Mouse (Mus musculus) MEL (cell line): Measurements from ENCODE around the gene Ubox5. TPM values are rescaled to one million over a fixed set of nuclear protein-coding genes. Genes with fewer than 3 reads are reported as not detected.

Source experiments
- DNase-seq: peaks from one replicate; pipeline ENCODE4 v3.0.0; 2011; ENCODE audit warnings: low read depth, low spot score
- H3K27ac ChIP-seq: 2 replicates; pipeline ENCODE4 v1.5.1; 2012; ENCODE audit warnings: low read depth, mild to moderate bottlenecking, control low read depth, low read length, moderate library complexity; ENCODE audit not compliant: control insufficient read depth
- H3K27me3 ChIP-seq, 2 experiments: fragments of 150-350 bp in 1 of 2; sonication (generic) in 1 of 2; 2 replicates each; pipeline ENCODE4 v1.6.1; 2012; ENCODE audit warnings: low read length in 2 of 2, mild to moderate bottlenecking in 2 of 2, improper control_type of control experiment in 1 of 2, moderate library complexity in 1 of 2; ENCODE audit not compliant: insufficient read depth in 2 of 2, control insufficient read depth in 1 of 2
- H3K36me3 ChIP-seq, 2 experiments: 2 replicates each; pipeline ENCODE4 v1.6.1; 2012 to 2014; ENCODE audit warnings: low read length in 2 of 2, improper control_type of control experiment in 1 of 2, inconsistent platforms in 1 of 2, mild to moderate bottlenecking in 1 of 2; ENCODE audit not compliant: insufficient read depth in 2 of 2, control insufficient read depth in 1 of 2
- H3K4me1 ChIP-seq, 2 experiments: fragments of 150-350 bp in 1 of 2; sonication (generic) in 1 of 2; 2 replicates each; pipeline ENCODE4 v1.6.1; 2012; ENCODE audit warnings: low read length in 2 of 2, improper control_type of control experiment in 1 of 2, mild to moderate bottlenecking in 1 of 2; ENCODE audit not compliant: insufficient read depth in 2 of 2, control insufficient read depth in 1 of 2
- H3K4me3 ChIP-seq, 2 experiments: fragments of 150-350 bp in 1 of 2; sonication (generic) in 1 of 2; 2 replicates each; pipeline ENCODE4 v1.5.1; 2012; ENCODE audit warnings: low read depth in 2 of 2, low read length in 2 of 2, mild to moderate bottlenecking in 2 of 2, moderate library complexity in 2 of 2, control low read depth in 1 of 2, improper control_type of control experiment in 1 of 2; ENCODE audit not compliant: control insufficient read depth in 1 of 2, insufficient read depth in 1 of 2
- H3K79me2 ChIP-seq: 2 replicates; pipeline ENCODE4 v1.6.1; 2012; ENCODE audit warnings: mild to moderate bottlenecking, low read length, moderate library complexity; ENCODE audit not compliant: control insufficient read depth, poor library complexity, insufficient read depth
- H3K9ac ChIP-seq: 2 replicates; pipeline ENCODE4 v1.6.1; 2012; ENCODE audit warnings: low read depth, mild to moderate bottlenecking, control low read depth, low read length, moderate library complexity; ENCODE audit not compliant: control insufficient read depth, poor library complexity, severe bottlenecking
- H3K9me3 ChIP-seq: fragments of 150-350 bp; sonication (generic); replicated peaks from 2 replicates; pipeline ENCODE4 v1.6.1; 2012; ENCODE audit warnings: mild to moderate bottlenecking, low read length, improper control_type of control experiment, moderate library complexity; ENCODE audit not compliant: insufficient read depth
- CHD1 ChIP-seq: IDR thresholded peaks from 2 replicates; pipeline ENCODE4 v1.6.1; 2012; ENCODE audit warnings: low read depth, mild to moderate bottlenecking, inconsistent platforms, low read length, improper control_type of control experiment
- E2F4 ChIP-seq: IDR thresholded peaks from 2 replicates; pipeline ENCODE4 v1.6.1; 2011; ENCODE audit warnings: low read depth, low read length, improper control_type of control experiment, borderline replicate concordance
- HCFC1 ChIP-seq: IDR thresholded peaks from 2 replicates; pipeline ENCODE4 v1.6.1; 2012; ENCODE audit warnings: low read depth, mild to moderate bottlenecking, inconsistent platforms, low read length, improper control_type of control experiment, moderate library complexity
- JUND ChIP-seq: IDR thresholded peaks from 2 replicates; pipeline ENCODE4 v1.6.1; 2011; ENCODE audit warnings: low read depth, mild to moderate bottlenecking, improper control_type of control experiment, low read length
- KAT2A ChIP-seq: conservative IDR thresholded peaks from 2 replicates; pipeline ENCODE4 v1.6.1; 2012; ENCODE audit warnings: low read depth, low read length, improper control_type of control experiment, inconsistent platforms
- MAZ ChIP-seq: IDR thresholded peaks from 2 replicates; pipeline ENCODE4 v1.6.1; 2012; ENCODE audit warnings: low read depth, mild to moderate bottlenecking, inconsistent platforms, low read length, improper control_type of control experiment
- MYC ChIP-seq: IDR thresholded peaks from 2 replicates; pipeline ENCODE4 v1.6.1; 2011; ENCODE audit warnings: low read depth, mild to moderate bottlenecking, low read length, improper control_type of control experiment, moderate library complexity
- NELFE ChIP-seq: IDR thresholded peaks from 2 replicates; pipeline ENCODE4 v1.6.1; 2011; ENCODE audit warnings: low read depth, low read length, improper control_type of control experiment
- NRF1 ChIP-seq: IDR thresholded peaks from 2 replicates; pipeline ENCODE4 v1.6.1; 2014; ENCODE audit warnings: low read depth, mild to moderate bottlenecking, inconsistent platforms, low read length, improper control_type of control experiment, moderate library complexity; ENCODE audit not compliant: poor library complexity, insufficient read depth, severe bottlenecking
- POLR2A ChIP-seq, 2 experiments: IDR thresholded peaks; 2 replicates each; pipeline ENCODE4 v1.6.1; 2011 to 2012; ENCODE audit warnings: low read length in 2 of 2, mild to moderate bottlenecking in 2 of 2, control low read depth in 1 of 2, improper control_type of control experiment in 1 of 2, low read depth in 1 of 2, moderate library complexity in 1 of 2; ENCODE audit not compliant: control insufficient read depth in 1 of 2, insufficient read depth in 1 of 2, poor library complexity in 1 of 2
- SIN3A ChIP-seq: IDR thresholded peaks from 2 replicates; pipeline ENCODE4 v1.6.1; 2012; ENCODE audit warnings: low read length, improper control_type of control experiment, inconsistent platforms
- TBP ChIP-seq: IDR thresholded peaks from 2 replicates; pipeline ENCODE4 v1.8.0; 2011; ENCODE audit warnings: low read depth, low read length, improper control_type of control experiment
- TCF12 ChIP-seq: IDR thresholded peaks from 2 replicates; pipeline ENCODE4 v1.6.1; 2014; ENCODE audit warnings: low read depth, mild to moderate bottlenecking, inconsistent platforms, low read length, improper control_type of control experiment, moderate library complexity
- ZKSCAN1 ChIP-seq: IDR thresholded peaks from 2 replicates; pipeline ENCODE4 v1.6.1; 2012; ENCODE audit warnings: low read depth, mild to moderate bottlenecking, inconsistent platforms, low read length, improper control_type of control experiment, moderate library complexity
- ZMIZ1 ChIP-seq: IDR thresholded peaks from 2 replicates; pipeline ENCODE4 v1.6.1; 2012; ENCODE audit warnings: low read depth, mild to moderate bottlenecking, inconsistent platforms, low read length, improper control_type of control experiment, moderate library complexity
- polyA plus RNA-seq, 2 experiments: library from polyadenylated mRNA; stranded (reverse) in 1 of 2; unstranded in 1 of 2; fragments of >175 nt in 1 of 2; fragments of >200 nt in 1 of 2; gene quantifications; 2 replicates each; pipeline versions ENCODE4 v1.2.1 to v1.2.4; 2012; ENCODE audit warnings: low replicate concordance in 2 of 2, low read depth in 1 of 2; ENCODE audit not compliant: insufficient read length in 2 of 2, insufficient read depth in 1 of 2, missing spikeins in 1 of 2
- total RNA-seq: library from RNA; depleted of rRNA; stranded (reverse); fragments of 300-350 nt; gene quantifications from 2 replicates; pipeline ENCODE4 v1.2.3, GENCODE M21; 2012

Gene Ubox5
- total and polyA plus RNA-seq, 3 experiments, result 5.4 to 11.2 TPM; not detected in 1

GRCm38 (mm10) chr2:130642684-130643369 lies 13.0 kb upstream of the Ubox5 start, which contains the start of gene Lzts3:
Gene Lzts3 (minus strand): TSS chr2:130642803.
- H3K27me3 ChIP-seq, result no peaks in the 10 kb centered on the region
- peak within 1 kb of the TSS; percentile 81 for H3K9ac ChIP-seq
- peak; percentile 88 for DNase-seq
- H3K36me3 ChIP-seq, result peaks cover 0 to 6% of the 10 kb centered on the region in 2 experiments; a peak in 2 of 4 replicates
- peak within 1 kb of the TSS; percentile 66 to 84 for H3K4me3 ChIP-seq
- H3K79me2 ChIP-seq, result no peaks in the 10 kb centered on the region
- no peaks in the 10 kb centered on the region for H3K9me3 ChIP-seq
- H3K4me1 ChIP-seq, result peaks cover 0 to 8% of the 10 kb centered on the region in 2 experiments; a peak in 3 of 4 replicates
- no peak within 1 kb of the TSS for H3K27ac ChIP-seq
- TF ChIP-seq TCF12, result peak; percentile 4; the same call in 1 of the 2 replicates
- TF ChIP-seq KAT2A, result no peak
- peak; percentile 30 to 63; a peak in 2 of 4 replicates for TF ChIP-seq POLR2A (IDR thresholded peaks at IDR 0.05; ENCODE audit: control insufficient read depth in 1 of 2, insufficient read depth in 1 of 2, low read depth in 1 of 2, low read length in 2 of 2, poor library complexity in 1 of 2)
- TF ChIP-seq MAZ, result peak; percentile 52; the same call in 1 of the 2 replicates
- TF ChIP-seq E2F4, result no peak
- TF ChIP-seq CHD1, result no peak
- peak; percentile 55 for TF ChIP-seq NELFE
- TF ChIP-seq ZKSCAN1, result no peak
- TF ChIP-seq JUND, result no peak
- TF ChIP-seq NRF1, result 0 out of 2 replicates have a peak, but pooled peaks have one; percentile 26
- TF ChIP-seq SIN3A, result peak; percentile 55; the same call in 1 of the 2 replicates
- 0 out of 2 replicates have a peak, but pooled peaks have one; percentile 20 for TF ChIP-seq TBP
- no peak for TF ChIP-seq MYC
- peak; percentile 49; the same call in 1 of the 2 replicates for TF ChIP-seq HCFC1
- TF ChIP-seq ZMIZ1, result peak; percentile 49; the same call in 1 of the 2 replicates

DNA sequence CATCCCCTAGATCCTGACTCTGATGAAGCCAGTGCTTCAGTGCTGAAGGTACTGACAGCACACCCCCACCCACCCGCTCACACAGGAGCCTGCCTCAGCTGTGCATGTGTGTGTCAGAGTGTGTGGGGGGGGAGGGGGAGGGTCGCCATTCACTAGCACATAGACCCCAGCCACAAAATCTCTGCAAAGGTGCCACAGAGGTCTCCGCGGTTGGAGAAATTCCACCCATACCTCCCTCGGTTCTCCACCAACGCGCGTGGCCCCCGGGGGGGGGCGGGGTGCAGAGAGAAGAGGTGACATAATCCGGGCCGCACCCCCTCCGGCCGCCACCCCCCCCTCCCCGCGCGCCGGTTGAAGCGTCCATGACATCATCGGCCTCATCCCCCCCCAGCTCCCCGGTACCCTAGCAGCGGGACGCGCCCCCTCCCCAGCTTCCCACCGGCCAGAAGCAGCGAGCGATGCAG lies 12.4 kb upstream of the Ubox5 start:
- H3K36me3 ChIP-seq, result peaks cover 0 to 6% of the 10 kb centered on the region in 2 experiments; a peak in 2 of 4 replicates
- peak overlapping the region; percentile 81 for H3K9ac ChIP-seq
- 0 out of 4 replicates have a peak, but pooled peaks of 1 of the 2 experiments have one; percentile 26 for TF ChIP-seq POLR2A (IDR thresholded peaks at IDR 0.05; ENCODE audit: control insufficient read depth in 1 of 2, insufficient read depth in 1 of 2, low read depth in 1 of 2, low read length in 2 of 2, poor library complexity in 1 of 2)
- TF ChIP-seq MAZ, result no peak
- no peak for TF ChIP-seq NELFE
- H3K4me3 ChIP-seq, result peak overlapping the region; percentile 66 to 84
- peaks cover 0 to 8% of the 10 kb centered on the region in 2 experiments; a peak in 3 of 4 replicates for H3K4me1 ChIP-seq
- no peaks in the 10 kb centered on the region for H3K27me3 ChIP-seq
- no peak overlapping the region for H3K27ac ChIP-seq
- H3K79me2 ChIP-seq, result no peaks in the 10 kb centered on the region
- DNase-seq, result peak; percentile 35
- H3K9me3 ChIP-seq, result no peaks in the 10 kb centered on the region
